Mouse (Mus musculus): ENCODE results near the gene Cyp4v3. TPM values are rescaled to one million over a fixed set of nuclear protein-coding genes. Genes with fewer than 3 reads are reported as not detected.
"Not testable (repeated sequence)": the region's sequence is repeated elsewhere in the genome, so short reads cannot be mapped to it uniquely, and the experiment has no call there.

The Cyp4v3 gene
- 10 to 100 TPM; 11.7 to 15.1 TPM for total RNA-seq (2021)
- long read RNA-seq, experiment 1, transcript Cyp4v3-201 (11 exons, 3,808 nt): major isoform, 16 of 19 reads
- long read RNA-seq, experiment 1, partial matches to known transcripts: 0 of 19 reads
- long read RNA-seq, experiment 1, other reads (novel, unspliced or antisense): 3 of 19 reads
- long read RNA-seq, experiment 2, transcript Cyp4v3-201 (11 exons, 3,808 nt): major isoform, 8 of 8 reads
- long read RNA-seq, experiment 2, partial matches to known transcripts: 0 of 8 reads
- long read RNA-seq, experiment 2, other reads (novel, unspliced or antisense): 0 of 8 reads

DNA sequence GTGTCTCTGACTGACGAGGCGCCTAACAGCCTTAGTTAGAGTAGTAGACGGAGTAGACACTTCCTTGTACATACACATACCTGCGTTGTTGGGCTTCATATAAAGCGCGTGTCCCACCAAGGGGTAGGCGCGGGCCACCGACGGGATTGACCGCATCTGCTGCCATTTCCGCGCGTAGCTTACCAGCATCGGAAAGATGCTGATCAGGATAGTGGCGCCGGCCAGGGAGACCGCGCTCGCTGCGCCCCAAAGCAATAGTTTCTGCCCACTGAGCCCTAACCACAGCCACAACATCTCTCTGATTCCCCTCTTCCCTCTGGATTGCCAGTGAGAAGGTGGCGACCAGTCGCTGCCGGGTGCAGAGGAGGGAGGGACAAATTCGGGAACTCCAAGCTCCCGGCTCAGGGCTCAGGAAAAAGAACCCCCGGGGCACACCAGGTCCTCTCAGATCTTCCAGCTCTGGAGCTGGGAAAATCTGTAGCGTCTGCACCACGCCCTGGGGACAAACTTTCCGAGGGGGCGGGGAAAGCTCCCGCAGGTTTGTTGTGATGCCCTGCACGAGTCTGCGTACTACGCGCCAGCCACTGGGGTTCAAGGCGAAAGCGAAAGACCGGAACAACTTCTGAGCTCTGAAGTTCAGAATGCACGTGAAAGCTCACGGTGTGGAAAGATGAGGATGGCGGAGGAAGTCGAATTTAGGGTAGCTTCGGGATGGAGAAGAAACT is at the start of gene Cyp4v3:
Gene Cyp4v3 (minus strand): TSS at position 532 of the 725 bp plus-strand sequence.
- peak; percentile 83 for DNase-seq

GRCm38 (mm10) chr8:45381963-45382347 is 48.9 kb upstream of the Cyp4v3 start, which contains the start of gene Fam149a:
Fam149a (minus strand) TSS chr8:45382291.
- DNase-seq: no peak

GRCm38 (mm10) chr8:45381075-45381962 is 48.3 kb upstream of the Cyp4v3 start:
- peak; percentile 11 for DNase-seq

DNA sequence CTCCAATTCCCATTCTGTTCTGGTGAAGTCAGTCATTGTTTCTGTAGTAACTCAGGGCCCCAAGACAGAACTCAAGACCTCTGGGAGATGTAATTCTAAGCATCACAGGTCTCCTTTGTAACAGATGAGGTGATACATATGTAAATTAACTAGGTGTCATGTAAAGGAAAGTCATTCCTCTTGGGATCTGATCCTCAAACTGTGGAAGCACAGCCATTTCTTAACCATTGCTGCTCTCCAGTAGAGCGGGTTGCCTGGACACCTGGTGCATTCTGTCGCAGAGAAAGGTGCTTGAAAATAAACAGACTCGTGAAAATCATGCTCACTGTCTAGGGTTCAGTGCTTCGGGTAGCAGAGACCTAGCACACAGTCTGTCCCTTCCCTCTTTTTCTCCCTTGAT is 47.6 kb upstream of the Cyp4v3 start:
- no peak for DNase-seq

DNA sequence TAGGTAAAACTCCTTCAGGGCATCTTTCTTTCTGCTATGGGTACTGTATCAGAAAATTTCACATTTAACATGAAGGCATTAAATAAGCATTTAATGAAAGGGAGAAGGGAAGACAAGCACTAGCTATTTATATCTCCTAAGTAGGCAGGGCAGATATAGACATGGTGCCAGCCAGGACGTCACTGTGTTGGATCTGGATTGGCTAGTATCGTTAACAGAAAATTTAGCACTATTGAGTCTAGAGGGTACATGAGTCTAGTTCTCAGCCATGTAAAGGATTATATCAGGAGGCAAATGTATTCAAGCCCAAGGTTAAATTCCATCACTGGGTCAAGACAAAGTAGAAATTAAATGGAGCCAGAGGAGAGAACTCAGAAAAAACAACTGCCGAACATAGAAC is 41.1 kb upstream of the Cyp4v3 start:
- no peak for DNase-seq

DNA sequence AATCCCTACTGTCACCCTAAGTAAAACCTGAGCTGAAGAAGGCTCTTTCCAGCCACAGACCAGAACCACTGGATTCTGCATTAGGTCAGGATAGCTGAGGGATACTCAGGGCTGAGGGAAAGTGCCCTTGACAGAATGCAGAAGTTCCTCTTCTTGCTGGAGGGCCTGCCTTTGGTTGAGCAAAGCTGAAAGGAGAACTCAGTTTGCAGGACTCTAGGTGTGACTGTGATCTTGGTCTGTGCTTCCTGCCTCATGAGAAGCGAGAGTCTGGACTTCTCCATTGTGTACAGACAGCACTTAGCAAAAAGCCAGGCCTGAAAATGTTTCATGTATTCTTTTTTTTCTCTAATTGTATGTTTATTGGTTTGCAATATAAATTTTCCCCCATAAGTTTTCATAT is 34.1 kb upstream of the Cyp4v3 start:
- DNase-seq: no peak

- no peak for DNase-seq
Observed at GRCm38 (mm10) chr8:45363220-45363619, 30.2 kb upstream of the Cyp4v3 start.

DNA sequence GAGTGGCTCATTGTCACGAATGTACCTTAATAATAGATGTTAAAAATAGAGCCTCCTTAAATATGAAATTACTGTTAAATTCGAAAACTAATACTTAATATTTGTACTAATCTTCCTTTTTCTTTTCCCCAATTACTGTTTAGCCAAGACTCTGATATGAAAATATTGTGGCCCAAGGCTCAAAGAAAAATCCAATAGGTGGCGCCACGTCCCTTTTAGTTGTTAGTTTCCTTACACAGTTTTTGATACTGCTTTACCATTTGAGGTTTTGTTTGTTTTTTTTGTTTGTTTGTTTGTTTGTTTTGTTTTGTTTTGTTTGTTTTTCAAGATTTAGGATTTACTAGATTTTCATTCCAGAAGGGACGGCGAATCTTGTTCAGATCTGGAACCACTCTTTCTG is 29.3 kb upstream of the Cyp4v3 start:
- peak; percentile 34 for DNase-seq

GRCm38 (mm10) chr8:45359091-45359605 is 26.1 kb upstream of the Cyp4v3 start:
- DNase-seq: no peak

- DNase-seq: peak; percentile 65
Observed at GRCm38 (mm10) chr8:45358132-45358918, 25.3 kb upstream of the Cyp4v3 start.

- DNase-seq: no peak
Observed at GRCm38 (mm10) chr8:45355809-45356208, 22.8 kb upstream of the Cyp4v3 start.

- peak; percentile 78 for DNase-seq
Observed at GRCm38 (mm10) chr8:45345031-45345430, 12.0 kb upstream of the Cyp4v3 start.

- DNase-seq: no peak
Observed at GRCm38 (mm10) chr8:45344298-45344697, 11.3 kb upstream of the Cyp4v3 start.

DNA sequence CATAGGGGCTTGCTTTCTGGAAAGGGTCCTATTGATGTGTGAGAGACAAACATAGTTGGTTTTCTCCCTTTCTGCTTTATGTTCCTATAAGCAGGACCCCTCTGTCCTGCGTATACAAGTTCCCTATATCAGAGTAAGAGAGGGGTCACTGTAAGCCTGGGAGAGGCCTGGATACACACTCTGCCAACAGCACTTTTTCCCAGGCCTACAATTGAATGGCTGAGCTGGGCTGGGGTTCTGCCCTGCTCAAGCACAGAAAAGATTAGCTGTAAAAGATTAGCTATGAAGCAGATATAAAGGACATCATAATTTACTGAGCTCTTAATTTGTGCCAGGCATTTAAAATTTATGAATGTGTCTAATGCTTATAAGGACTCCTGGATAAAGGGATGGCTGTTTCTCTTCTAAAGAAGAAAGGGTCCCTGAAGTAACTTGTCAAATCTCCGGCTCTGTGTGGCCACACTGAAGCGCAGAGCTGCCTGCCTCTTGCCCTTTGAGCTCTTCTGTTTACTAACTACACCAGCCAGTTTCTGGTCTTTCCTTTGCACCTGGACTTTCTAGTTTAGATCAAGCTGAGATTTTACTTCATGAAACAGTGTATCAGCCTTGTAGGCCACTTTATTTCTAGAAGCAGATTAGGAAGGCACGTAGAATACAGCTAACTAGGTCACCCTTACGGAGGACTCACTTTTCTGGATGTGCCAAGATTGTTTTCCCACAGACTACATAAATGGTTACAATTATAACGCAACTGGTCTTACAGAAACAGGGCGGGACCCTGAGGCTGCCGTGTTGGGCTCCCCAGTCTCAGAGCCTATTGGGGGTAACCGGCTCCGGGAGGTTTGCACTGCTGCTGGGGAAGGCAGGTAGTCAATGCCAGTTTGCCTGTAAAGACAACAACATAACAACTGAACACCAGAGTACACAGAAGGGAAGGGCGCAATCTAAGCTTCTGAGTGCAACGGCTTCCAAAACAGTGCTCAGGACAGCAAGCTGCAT is 8.9 kb upstream of the Cyp4v3 start:
- no peak for DNase-seq

GRCm38 (mm10) chr8:45333493-45333892 is 477 bp upstream of the Cyp4v3 start:
- DNase-seq: peak; percentile 57

GRCm38 (mm10) chr8:45330856-45331255 is 2.2 kb downstream of the Cyp4v3 start:
- no peak for DNase-seq

GRCm38 (mm10) chr8:45329206-45329980 is 3.6 kb downstream of the Cyp4v3 start:
- DNase-seq: peak; percentile 14

DNA sequence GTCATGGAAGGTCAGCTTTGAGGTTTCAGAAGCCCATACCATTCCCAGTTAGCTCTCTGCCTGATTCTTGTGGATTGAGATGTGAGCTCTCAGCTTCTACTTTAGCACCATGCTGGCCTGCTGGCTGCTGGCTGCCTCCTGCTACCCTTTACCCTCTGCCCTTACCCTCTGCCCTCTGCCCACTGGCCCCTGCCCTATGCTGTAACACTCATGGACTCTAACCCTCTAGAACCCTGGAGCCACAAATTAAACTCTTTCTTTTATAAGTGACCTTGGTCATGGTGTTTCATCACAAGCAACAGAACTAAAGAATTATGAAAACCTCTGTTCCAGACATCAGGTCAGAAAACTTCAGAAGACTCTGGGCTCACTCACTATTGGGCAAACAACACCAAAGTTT is 5.9 kb downstream of the Cyp4v3 start:
- DNase-seq: not testable (repeated sequence)

DNA sequence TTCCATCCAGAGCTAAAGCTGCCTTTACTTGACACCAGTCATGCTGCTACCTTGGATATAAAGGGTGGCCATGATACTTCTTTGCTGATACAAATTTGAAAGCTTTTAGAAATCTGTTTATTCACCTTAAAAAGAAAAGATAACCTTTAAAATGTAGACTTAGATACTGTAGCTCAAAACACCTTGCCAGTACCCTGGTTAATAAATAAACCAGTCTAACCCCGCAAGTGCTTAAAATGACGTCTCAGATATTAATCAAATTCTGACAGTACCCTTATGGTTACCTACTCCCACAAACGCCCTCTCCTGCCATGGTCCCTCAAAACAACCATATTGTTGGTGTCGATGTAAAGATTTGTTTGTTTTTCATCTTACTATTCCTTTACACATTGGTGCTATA is 8.9 kb downstream of the Cyp4v3 start:
- DNase-seq: no peak

DNA sequence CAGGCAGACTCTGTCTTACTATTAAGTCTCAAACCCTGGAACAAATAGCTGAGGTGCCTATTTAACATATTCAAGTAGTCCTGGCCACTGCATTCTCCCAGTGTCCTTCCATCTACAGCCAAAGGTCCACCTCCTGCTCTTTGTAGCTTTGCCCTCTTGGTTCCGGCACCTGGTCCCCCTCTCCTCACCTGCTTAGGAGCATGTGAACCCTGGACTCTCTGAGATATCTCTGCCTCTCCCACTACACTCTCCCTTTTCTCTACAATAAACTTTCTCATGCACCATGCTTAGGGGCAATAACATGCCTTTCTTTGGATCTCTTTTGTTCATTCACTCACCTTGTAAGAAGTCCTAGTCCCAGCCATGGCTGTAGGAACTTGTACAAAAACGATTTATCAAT is 11.7 kb downstream of the Cyp4v3 start:
- DNase-seq: no peak
